Mouse (Mus musculus): ENCODE data around the gene Lgals1.

The Lgals1 gene

DNA sequence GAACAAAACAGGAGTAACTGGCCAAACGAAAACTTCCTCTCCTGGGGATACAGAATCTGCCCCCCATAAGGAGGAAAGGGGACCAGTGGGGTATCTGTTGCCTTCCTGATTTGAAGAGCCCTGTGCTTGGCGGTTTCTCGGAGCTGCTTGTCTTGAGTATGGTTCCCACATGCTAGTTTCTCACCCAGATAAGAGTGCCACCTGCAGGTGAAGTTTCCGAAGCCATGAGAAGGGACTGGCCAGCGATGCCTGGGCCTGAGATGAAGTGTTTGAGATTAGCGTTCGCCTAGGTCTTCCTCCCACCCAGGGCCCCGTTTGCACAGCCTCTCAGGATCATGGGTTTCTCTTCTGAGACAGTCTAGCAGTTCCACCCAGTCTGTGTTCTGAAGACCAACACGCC is 14.5 kb upstream of the Lgals1 start:
- DNase-seq (ENCODE audit: low spot score), result no peak

DNA sequence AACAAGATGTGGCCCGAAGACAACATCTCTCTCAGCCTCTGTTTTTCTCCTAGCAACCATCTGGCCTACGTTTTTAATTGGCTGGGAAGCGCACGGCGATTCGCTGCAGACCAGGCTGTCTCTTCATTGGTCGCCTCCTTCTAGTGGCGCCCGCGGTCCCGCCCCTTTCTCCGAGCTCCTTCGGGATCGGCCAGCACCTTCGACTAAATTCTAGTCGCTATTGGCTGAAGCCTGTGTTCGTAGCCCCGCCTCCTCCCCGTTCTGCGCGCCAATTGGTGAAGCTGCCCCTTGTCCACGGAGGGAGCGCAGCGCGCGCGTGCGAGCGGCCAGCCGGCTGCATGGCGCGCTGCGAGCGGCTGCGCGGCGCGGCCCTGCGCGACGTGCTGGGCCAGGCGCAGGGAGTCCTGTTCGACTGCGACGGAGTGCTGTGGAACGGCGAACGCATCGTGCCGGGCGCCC is 12.9 kb upstream of the Lgals1 start, which contains the start of gene Pdxp:
Pdxp (plus strand) TSS at position 288 of the 459 bp plus-strand sequence.
- peak; percentile 96 for DNase-seq (ENCODE audit: low spot score)

DNA sequence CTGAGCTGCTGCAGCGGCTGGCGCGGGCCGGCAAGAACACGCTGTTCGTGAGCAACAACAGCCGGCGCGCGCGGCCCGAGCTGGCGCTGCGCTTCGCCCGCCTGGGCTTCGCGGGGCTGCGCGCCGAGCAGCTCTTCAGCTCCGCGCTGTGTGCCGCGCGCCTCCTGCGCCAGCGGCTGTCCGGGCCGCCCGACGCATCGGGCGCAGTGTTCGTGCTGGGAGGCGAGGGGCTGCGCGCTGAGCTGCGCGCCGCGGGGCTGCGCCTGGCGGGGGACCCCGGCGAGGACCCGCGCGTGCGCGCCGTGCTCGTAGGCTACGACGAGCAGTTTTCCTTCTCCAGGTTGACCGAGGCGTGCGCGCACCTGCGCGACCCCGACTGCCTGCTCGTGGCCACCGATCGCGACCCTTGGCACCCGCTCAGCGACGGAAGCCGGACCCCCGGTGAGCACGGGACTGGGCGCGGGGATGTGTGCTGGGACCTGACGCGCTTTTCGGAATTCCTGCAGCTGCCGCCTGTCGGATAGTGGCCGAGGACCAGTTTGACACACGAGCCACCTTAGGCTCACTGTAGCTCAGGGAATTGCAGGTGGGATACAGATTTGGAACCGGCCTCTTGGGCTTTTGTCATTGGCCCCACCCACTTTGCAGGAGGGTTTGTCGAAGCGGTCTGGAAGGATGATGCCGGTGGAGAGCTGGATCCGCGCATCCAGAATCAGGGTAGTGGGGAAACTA is 12.3 kb upstream of the Lgals1 start:
- DNase-seq (ENCODE audit: low spot score), result no peak

DNA sequence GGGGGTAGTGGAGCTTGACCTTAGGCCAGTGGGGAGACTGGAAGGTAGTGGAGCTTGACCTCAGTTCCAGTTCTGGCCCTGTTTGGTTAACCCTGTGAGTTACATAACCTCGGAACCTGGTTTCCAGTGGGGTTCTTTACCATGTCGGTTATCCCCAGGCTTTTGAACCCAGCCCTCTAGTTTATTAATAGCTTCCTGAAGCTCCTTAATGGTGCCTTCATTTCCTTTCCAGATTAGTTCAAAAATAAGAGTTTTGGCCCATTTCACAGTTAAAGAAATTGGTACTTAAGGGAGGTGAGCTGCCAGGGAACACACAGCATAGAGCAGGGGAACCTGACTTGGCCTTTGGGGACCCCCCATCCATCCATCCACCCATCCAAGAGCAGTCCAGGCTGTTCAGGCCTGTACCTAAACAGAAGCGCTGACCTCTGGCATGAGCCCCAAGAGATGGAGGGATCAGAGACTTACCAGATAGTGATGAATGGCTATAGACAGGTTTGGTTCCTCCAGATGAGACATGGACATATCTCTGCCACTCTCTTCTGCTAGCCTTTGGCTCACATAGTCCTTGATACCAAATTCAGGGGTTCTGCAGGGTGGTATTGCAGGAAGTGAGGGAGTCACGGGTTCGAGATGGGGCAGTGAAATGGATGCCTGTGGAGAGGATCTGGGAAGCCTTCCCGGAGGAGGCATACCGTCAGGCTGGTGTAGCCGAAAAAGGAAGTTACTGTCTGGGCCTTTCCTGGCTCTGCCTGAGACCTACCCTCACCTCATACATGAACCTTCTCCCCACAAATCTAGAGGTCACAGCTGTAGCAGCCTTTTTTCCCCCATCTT is 11.5 kb upstream of the Lgals1 start:
- DNase-seq (ENCODE audit: low spot score), result no peak

DNA sequence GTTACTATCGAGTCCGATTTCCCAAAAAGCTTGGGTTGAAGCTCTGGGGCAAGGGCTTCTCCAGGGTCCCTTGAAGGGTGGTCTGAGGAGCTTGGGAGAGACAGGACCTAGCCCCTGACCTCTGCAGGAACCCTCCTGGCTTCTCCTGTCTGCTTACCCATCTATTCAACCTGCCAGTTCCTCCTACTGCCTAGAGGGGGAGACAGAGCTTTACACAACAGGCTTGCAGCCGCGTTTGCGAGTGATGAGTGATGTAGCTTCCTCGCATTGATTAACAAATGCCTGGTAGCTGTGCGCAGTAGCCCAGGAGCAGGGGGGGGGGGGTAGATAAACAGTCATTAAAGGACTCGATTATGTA is 10.9 kb upstream of the Lgals1 start:
- peak; percentile 76 for DNase-seq (ENCODE audit: low spot score)

DNA sequence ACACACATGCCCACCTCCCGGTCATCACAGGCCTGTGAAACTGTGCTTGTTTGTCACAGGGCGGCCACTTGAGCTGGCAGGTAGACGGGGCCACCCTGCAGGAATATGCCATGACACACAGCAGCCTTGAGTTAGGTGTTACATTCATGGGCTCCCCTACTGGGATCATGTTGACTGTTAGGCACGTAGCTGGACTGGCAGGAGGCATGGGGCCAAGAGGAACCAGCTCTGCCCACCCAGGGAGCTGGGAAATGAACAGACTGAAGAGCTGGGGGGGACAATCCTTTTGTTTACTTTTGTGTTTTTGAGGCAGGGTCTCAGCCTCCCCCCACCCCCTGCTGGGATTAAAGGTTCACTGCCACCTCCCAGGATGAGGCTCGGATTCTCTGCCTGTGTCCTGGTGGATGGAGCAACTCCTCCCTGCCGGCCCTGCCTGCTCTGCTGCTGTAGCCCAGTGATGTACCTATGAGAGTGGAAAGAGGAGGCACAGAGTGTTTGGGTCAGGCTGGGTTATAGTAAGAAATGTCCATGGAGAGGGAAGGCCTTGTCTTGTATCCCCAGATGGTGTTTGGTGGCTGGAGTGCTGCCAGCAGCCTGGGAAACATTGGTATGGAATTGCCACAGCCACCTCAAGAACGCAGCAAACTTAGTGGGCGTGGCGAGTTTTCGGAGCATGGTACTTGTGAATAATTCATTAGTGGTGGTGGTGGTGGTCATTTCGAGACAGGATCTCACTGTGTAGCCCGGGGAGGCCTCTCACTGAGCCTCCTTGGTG is 10.3 kb upstream of the Lgals1 start:
- DNase-seq (ENCODE audit: low spot score), result no peak

DNA sequence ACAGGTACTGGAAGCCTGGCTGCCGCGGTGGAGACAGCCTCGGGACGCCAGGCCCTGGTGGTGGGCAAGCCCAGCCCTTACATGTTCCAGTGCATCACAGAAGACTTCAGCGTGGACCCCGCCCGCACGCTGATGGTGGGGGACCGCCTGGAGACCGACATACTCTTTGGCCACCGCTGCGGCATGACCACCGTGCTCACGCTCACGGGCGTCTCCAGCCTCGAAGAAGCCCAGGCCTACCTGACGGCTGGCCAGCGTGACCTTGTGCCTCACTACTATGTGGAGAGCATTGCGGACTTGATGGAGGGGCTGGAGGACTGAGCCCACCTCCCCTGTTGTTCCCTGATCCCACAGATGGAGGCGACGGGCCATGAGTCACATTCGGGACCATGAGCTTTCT is 8.4 kb upstream of the Lgals1 start:
- no peak for DNase-seq (ENCODE audit: low spot score)

DNA sequence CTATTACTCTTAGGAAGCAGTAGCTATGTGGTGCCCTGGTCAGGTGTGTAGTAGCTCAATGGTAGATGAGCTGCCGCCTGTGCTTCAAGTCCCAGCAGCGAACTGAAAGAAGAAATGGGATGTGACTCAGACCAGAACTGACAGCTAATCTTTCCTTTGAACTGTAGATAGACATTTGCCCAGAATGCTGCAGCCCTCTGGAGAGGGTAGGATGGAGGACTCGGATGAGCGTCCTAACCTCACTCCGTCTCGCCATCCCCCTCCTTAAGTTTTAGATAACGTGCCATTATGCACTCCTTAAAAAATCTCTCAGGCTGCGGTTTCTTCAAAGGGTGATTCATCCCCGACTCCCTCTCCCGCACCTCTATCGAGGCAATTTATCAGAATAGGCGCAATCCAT is 6.6 kb upstream of the Lgals1 start:
- no peak for DNase-seq (ENCODE audit: low spot score)

DNA sequence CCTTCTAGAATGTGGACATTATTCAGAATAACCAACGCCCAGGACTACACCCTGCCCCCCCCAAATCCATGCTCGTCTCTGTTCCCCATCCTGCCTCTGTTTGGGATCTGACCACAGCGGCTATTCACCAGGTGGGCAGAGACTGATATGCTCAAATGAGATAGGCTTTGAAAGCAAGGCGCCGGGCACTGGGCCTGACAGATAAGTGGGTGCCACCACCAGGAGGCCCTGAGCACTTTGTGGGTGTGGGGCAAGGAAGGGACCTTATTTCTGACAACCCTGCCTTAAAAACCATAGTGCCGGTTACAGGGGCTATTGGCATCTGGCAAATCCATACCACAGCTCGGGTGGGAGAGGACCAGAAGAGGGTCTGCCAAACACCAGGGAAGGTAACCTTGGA is 3.8 kb upstream of the Lgals1 start:
- DNase-seq (ENCODE audit: low spot score), result no peak

DNA sequence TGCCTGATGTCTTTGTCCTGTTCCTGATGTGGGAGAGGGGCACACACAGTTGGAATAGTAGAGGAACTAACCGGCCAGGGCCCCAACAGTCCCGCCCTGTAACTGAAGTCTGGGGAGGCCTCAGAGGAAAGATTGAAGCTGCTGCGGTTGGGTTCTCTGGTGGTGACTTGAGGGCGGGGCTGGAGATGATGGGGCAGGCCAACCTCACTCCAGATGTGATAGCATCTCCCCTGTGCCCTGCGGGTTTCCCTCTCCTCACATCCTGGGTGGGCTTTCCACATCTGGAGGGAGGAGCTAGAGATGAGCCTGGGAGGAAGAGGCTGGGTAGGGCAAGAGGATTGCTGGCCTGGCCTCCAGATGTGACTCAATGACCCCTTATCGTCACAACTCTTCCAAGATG is 2.9 kb upstream of the Lgals1 start:
- DNase-seq (ENCODE audit: low spot score), result no peak

DNA sequence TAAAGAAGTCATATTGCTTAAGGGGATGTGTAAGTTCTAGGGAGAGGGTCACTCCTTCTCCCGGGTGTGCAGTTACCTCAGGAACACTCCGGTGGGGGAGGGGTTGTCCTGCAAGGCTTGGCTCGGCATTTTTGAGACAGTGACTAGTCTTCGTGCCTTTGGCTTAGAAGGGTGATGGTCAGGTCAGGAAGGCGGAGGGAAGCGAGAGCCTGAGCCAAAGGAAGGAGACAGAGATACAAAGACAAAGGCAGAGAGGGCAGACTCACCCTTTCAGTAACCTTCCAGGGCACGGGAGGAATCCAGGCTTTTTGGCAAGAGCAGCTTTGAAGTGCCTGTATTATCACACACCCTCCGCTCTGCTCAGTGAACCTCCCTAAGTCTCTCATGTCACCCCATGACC is 1.4 kb upstream of the Lgals1 start:
- DNase-seq (ENCODE audit: low spot score), result no peak

DNA sequence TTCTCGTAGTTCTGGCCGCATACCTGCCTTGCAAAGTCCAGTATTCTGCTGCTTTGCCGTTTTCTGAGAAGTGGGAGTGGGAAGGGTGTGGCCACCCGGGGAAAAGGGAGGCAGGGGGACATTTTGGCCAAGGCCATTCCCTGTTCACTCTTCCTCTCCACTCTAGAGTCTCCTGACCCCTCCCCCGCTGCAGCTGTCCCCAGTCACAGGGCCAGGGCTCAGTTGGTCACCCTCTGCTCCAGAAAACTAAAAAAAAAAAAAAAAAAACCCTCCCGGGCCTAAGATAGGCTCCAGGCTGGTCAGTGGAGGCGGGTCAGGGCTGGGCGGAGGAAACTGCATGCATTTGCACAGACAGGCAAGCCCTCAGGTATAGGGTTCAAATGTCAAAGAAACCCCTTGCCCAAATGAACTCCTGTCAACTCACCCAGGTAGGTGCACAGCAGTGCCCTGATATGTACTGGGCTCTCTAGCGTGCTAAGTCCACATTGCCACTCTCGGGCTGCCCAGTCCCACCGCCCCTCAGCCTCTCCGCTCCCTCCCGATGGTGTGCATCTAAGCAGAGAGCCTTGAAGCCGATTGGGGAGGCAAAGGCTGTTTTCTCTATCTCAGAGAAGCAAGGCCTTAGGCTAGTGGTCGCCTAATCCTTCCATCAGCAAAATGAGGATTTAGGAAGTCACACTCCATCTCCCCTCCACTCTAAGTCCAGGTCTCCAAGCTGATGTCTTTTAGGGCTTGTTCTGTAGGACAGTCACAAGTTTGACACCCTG is 679 bp downstream of the Lgals1 start:
- no peak for DNase-seq (ENCODE audit: low spot score)

DNA sequence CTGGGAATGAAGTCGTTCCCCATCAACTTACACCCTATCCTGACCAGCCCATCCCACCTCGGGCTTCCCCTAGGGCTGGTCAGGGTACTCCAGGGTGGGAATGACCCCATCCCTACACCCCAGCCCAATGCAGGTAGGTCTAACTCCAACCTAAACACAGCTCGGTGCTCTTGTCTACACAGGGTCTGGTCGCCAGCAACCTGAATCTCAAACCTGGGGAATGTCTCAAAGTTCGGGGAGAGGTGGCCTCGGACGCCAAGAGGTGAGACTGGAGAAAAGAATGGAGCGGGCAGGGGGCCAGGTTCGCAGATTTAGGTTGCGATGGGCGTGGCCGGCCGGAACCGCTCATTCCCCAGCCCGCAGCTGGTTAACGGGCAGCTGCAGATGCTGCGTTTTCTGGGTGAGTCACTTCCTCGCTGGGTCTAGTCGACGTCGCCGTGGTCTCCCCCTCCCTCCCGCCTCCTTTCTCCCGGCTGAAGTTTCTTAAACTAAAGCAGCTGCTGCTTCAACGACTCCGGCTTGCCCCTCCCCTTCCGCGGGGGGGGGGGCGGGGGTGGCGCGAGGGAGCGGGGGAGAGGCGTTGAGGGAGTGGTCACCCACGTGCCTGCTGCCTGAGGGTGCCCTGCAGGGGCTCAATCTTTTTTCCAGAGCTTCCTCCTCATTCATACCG is 1.4 kb downstream of the Lgals1 start:
- no peak for DNase-seq (ENCODE audit: low spot score)

DNA sequence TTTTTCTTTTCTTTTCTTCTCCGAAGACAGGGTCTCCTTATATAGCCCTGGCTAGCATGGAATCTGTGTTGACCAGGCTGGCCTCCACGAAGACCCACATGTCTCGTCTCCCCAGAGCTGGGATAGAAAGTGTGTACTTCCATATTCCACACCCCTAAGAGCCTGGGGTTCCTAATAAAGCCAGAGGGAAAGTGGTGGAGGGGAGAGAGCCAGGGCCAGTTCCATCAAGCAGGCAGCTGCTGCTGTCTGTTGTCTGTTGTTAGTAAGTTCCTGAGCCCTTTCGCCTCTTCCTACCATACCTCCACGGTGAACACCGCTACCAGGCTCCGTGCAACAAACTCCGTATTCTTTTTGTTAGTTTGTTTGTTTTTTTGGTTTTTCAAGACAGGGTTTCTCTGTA is 2.0 kb downstream of the Lgals1 start:
- no peak for DNase-seq (ENCODE audit: low spot score)

DNA sequence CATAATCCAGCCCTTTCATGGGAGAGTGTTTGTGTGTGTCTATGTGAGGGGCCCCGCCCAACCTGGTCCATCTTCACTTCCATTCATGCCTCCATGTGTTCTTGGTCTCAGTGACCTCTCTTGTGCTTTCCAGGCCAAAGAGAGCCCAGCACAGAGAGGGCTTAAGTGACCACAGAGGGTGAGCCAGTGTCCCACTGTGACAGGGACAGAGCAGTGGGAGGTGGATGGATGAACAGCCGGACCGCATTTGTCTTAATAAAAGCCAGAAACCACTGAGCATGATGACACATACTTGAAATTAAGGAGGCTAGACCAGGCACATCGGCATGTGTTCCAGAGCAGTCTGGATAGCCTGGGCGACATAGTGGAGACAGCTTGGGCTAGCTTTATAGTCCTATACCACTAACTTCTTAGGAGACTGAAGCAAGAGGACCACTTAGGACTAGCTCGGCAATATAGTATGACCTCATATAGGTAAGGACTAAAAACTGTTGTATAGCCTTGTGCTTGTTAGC is 3.7 kb downstream of the Lgals1 start:
- DNase-seq (ENCODE audit: low spot score), result no peak

DNA sequence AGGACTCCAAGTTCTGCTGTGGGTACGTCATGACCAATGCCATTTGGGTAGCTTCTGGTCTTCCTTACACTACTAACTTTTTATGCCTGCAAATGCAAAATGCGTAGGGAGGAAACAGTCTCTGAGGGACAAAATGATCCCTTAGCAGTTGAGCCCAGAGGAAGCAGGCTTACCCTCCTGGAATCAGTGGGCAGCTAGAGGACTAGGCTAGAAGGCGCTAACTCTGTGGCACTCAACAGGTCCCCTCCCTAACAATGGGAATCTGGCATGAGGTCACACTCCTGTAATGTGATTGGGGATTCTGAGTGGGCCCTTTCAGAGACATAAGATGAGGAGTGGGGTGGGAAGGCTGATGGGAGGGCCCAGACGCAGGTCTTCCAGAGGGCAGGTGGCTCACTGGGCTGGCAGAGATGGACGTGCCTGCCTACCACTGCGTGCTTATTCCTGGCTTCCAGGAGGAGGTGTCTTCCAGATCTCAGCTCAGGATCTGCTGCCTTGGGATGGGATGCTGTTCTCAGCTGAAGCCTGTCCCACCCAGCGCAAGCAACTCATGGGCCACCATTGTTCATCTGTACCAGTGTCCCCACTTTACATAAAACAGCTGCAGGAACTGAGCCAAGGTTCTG is 4.4 kb downstream of the Lgals1 start:
- no peak for DNase-seq (ENCODE audit: low spot score)

DNA sequence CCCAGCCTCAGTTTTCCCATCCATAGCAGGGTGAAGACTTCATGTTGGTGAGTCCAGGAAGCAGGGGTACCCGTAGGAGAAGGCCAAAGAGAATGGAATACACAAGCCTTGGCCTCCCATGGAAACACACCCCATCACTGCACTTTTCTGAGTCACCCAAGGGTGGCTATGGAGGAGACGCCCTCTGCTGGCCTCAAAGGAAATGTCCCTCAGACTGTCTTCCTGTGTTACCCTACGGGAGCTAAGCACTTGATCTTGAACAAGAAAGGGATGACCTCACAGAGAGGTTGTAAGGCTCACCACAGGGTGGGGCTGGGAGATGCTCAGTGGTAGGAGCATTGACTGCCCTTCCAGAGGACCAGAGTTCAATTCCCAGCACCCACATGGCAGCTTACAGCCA is 5.1 kb downstream of the Lgals1 start:
- DNase-seq (ENCODE audit: low spot score), result no peak

DNA sequence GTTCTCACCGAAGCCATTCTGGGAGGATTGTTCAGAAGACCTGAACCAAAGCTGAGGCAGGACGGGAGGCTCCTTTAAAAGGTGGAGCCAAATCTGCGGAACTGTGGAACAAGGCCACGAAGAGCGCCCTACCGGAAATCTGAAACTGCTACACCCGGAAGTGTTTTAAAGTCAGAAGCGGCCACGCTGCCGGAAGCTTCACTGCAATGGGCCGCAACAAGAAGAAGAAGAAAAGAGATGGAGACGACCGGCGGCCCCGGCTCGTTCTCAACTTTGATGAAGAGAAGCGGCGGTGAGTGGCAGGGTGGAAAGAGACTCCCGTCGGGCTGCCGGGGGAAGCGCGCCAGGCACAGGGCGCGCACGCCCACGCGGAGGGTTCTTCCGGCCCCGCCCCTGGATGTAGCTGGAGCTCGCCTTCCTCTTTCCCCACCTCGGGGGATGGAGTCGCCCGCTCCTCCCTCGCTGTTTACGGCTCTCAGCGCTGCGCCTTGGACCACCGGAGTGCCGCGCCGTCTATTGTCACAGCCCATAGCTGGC is 8.3 kb downstream of the Lgals1 start, which contains the start of gene Nol12:
Nol12 (plus strand) TSS at position 150 of the 537 bp plus-strand sequence.
- peak; percentile 91 for DNase-seq (ENCODE audit: low spot score)

DNA sequence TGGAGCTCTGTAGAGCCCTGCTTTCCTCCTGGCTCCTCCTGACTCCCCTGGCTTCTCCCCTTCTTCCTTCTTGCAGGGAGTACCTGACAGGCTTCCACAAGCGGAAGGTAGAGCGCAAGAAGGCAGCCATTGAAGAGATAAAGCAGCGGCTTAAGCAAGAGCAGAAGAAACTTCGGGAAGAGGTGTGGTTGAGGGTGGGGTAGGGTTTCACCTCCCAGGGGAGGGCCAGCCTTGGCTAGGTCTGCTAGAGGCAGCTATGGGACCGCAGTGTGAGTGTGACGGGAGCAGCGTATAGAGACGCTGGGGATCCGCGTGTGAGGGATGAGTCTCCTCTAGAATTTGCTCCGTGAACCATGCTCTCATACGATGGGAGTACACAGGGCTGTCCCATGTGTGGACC is 9.9 kb downstream of the Lgals1 start:
- no peak for DNase-seq (ENCODE audit: low spot score)

DNA sequence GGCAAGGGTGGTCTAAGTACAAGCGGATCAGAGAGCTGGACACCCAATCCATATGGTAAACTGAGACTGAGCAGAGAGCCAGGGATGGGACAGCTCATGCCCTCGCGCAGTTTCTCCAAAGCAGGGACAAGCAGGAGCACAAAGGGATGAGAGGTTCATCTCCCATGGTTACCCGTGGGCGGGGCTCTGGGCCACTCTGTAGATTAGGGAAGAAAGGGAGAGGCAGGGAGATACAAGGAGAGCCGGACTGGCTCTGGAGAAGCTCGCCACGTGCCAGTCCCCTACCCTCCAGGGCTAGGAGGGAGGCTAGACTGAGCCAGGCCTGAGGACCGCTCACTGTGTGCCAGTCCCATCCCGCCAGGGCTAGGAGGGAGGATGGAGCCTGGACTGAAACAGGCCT is 10.8 kb downstream of the Lgals1 start:
- DNase-seq (ENCODE audit: low spot score), result no peak

Measured in layer of hippocampus, adult 11-12 months (tissue).